Mouse (Mus musculus) stomach, postnatal 0 days (tissue): ENCODE results near the gene Tbccd1.

Experiments
- CTCF ChIP-seq: IDR thresholded peaks from 2 replicates; pipeline ENCODE4 v1.5.1; 2016; ENCODE audit warnings: antibody characterized with exemption, low read depth, mild to moderate bottlenecking, moderate library complexity
- EP300 ChIP-seq: optimal IDR thresholded peaks from 2 replicates; pipeline ENCODE3; 2016; ENCODE audit warnings: antibody characterized with exemption

DNA sequence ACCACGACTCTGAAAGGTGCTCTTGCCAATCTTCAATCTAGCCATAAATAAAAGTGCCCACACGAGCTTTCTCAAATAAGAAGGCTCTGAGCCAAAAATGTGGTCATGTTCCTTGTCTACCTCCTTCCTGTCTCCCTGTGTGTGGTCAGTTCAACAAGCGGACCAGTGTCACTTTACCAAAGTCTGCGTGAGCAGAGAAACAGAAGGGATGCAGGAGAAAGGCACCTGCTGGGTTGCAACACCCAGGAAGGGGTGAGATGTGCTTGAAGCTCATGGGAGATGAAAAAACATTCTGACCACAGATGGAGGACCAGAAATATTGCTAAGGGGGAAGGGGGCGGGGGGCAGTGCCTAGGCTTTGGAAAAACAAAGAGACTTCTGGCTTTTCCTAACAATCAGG lies 41.9 kb upstream of the Tbccd1 start:
- TF ChIP-seq EP300 (no peak), CTCF (no peak)
